Mouse (Mus musculus) stomach, embryonic 16.5 days (tissue): ENCODE data around the gene Sema3f. TPM values are rescaled to one million over a fixed set of nuclear protein-coding genes. Genes with fewer than 3 reads are reported as not detected.

Source experiments
- ATAC-seq: fragments of 200-750 bp; cut with Nextera tagmentation; 2 replicates; pipeline ENCODE4 v1.8.0; 2017; ENCODE audit warnings: moderate number of reproducible peaks, moderate TSS enrichment; ENCODE audit not compliant: insufficient read depth, low FRiP score
- H3K27ac ChIP-seq: fragments of 300-500 bp; sonication (generic); 2 replicates; pipeline ENCODE4 v1.5.1; 2014; ENCODE audit warnings: low read length
- H3K27me3 ChIP-seq: fragments of 300-500 bp; sonication (generic); 2 replicates; pipeline ENCODE4 v1.6.1; 2014; ENCODE audit warnings: low read length, control low read depth, mixed read lengths; ENCODE audit not compliant: control insufficient read depth, insufficient read depth
- H3K36me3 ChIP-seq: fragments of 300-500 bp; sonication (generic); 2 replicates; pipeline ENCODE4 v1.6.1; 2014; ENCODE audit warnings: low read length; ENCODE audit not compliant: control insufficient read depth, insufficient read depth
- H3K4me1 ChIP-seq: fragments of 300-500 bp; sonication (generic); 2 replicates; pipeline ENCODE4 v1.6.1; 2014; ENCODE audit warnings: low read length, control low read depth, mixed read lengths; ENCODE audit not compliant: control insufficient read depth, insufficient read depth
- H3K4me2 ChIP-seq: fragments of 300-500 bp; sonication (generic); 2 replicates; pipeline ENCODE4 v1.6.1; 2014; ENCODE audit warnings: low read depth, low read length, mixed read lengths
- H3K4me3 ChIP-seq: fragments of 300-500 bp; sonication (generic); replicated peaks from 2 replicates; pipeline ENCODE4 v1.5.1; 2014; ENCODE audit warnings: mild to moderate bottlenecking, low read length
- H3K9ac ChIP-seq: fragments of 300-500 bp; sonication (generic); 2 replicates; pipeline ENCODE4 v1.6.1; 2014; ENCODE audit warnings: low read length
- H3K9me3 ChIP-seq: fragments of 300-500 bp; sonication (generic); replicated peaks from 2 replicates; pipeline ENCODE4 v1.6.1; 2016; ENCODE audit warnings: low read length, control low read depth; ENCODE audit not compliant: control insufficient read depth
- WGBS: fragments of 180-500 bp; shearing (Covaris S2); extraction: QIAGEN DNeasy Blood & Tissue Kit; methylation state at CpG from one replicate; pipeline ENCODE4 v1.1.7; 2014; 5-methylcytosine and 5-hydroxymethylcytosine counted together
- polyA plus RNA-seq: library from polyadenylated mRNA; unstranded; fragments of >200 nt; fragmentation: Nextera tagmentation; extraction: Ambion mirVana; gene quantifications from 2 replicates; pipeline ENCODE4 v1.2.1, GENCODE M21; 2015

Sema3f gene
- polyA plus RNA-seq, 1 experiment from 2014 or later, result 15.1 TPM

GRCm38 (mm10) chr9:107635279-107636028 is 74.8 kb downstream of the Sema3f start, which contains the start of gene Gnai2:
Gene Gnai2, minus strand, starts transcription at chr9:107635367.
- Histone ChIP-seq H3K9ac (peak within 1 kb of the TSS; percentile 94), H3K4me2 (peak within 1 kb of the TSS; percentile 99), H3K36me3 (no peaks in the 10 kb centered on the region), H3K27me3 (no peaks in the 10 kb centered on the region), H3K9me3 (no peaks in the 10 kb centered on the region), H3K4me1 (peaks cover 34% of the 10 kb centered on the region), H3K4me3 (peak within 1 kb of the TSS; percentile 85), H3K27ac (peak within 1 kb of the TSS; percentile 93)
- 3% methylated on average over 38 of the region's 38 CpGs for WGBS
- peak; percentile 96 for ATAC-seq

- Histone ChIP-seq H3K4me2 (peak overlapping the region; percentile 99), H3K9me3 (no peaks in the 10 kb centered on the region), H3K27ac (peak overlapping the region; percentile 93), H3K27me3 (no peaks in the 10 kb centered on the region), H3K36me3 (no peaks in the 10 kb centered on the region), H3K4me3 (peak overlapping the region; percentile 85), H3K9ac (peak overlapping the region; percentile 94), H3K4me1 (peaks cover 42% of the 10 kb centered on the region)
- WGBS, result 2% methylated on average over 35 of the region's 35 CpGs
- no peak for ATAC-seq
Measured at GRCm38 (mm10) chr9:107634406-107635278, 75.6 kb downstream of the Sema3f start.

DNA sequence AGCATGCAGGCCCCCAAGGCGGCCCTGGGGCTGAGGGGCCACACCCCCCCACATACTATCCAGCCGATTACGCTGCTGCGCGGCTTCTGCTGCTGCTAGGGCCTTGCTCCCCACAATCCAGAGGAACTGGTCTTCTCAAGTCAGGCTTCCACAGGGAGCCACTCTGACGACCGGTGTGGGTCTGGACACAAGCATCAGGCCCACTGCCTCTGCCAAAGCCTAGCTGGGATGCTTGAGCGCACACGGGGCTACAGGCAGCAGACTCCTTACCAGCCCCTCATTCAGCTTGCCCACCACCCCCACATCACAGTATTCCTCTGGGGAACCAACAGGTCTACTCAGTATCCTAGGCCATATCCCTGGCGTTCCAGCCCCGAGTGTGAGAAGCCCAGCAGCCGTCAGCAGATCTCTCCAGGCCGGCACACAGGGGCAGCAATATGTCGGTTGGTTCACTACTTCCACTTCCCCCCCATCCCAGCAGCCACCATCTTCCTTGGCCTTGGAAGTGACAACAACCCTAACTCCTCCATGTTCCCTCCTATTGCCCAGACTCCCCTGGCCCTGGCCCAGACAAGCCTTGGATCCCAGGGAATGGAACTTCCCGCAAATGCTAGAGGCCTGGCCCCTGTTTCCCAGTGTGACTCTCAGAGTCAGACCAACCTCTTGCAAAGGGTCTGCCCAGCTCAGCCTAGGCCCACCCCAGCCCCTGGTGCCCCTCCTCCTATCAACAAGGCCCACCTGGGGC is 76.4 kb downstream of the Sema3f start:
- peaks cover 50% of the 10 kb centered on the region for H3K4me1 ChIP-seq
- peak overlapping the region; percentile 93 for H3K27ac ChIP-seq
- ATAC-seq, result 0 out of 2 replicates have a peak, but pooled peaks have one; percentile 0
- H3K27me3 ChIP-seq, result no peaks in the 10 kb centered on the region
- H3K4me3 ChIP-seq, result peak overlapping the region; percentile 85
- under 1% methylated on average over 15 of the region's 15 CpGs for WGBS
- H3K9me3 ChIP-seq, result no peaks in the 10 kb centered on the region
- peak overlapping the region; percentile 94 for H3K9ac ChIP-seq
- H3K4me2 ChIP-seq, result peak overlapping the region; percentile 99
- H3K36me3 ChIP-seq, result no peaks in the 10 kb centered on the region

DNA sequence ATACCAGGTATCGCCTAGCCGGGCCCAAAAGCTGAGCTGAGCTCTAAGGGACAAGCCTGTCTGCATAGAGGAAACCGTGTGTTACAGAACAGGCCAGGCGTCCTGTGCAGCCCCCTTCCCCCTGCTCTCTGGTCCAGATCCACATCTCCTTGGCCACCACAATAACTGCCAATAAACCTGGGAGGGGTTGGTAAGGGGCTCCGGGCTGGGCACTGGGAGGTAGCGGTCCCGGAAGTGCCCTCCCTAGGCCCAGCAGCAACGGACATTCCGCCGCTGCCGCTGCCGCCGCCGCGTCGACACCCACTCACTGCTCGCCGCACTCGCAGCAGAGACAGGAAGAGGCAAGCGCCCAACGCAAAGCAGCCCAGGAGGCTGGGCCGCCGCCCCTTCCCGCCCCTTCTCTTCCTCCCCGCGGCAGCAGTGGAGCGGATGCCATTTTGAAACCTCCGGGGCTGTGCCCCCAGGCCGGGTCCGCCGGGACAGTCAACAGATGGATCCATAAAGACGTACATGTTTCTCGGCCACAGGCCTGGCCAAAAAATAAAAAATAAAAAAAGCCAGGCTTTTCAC is 77.1 kb downstream of the Sema3f start:
- Histone ChIP-seq H3K9me3 (no peaks in the 10 kb centered on the region), H3K27ac (peak overlapping the region; percentile 93), H3K4me1 (peaks cover 57% of the 10 kb centered on the region), H3K4me3 (peak overlapping the region; percentile 85), H3K27me3 (no peaks in the 10 kb centered on the region), H3K4me2 (peak overlapping the region; percentile 99), H3K9ac (peak overlapping the region; percentile 94), H3K36me3 (no peaks in the 10 kb centered on the region)
- peak; percentile 43 for ATAC-seq
- 2% methylated on average over 33 of the region's 33 CpGs for WGBS

DNA sequence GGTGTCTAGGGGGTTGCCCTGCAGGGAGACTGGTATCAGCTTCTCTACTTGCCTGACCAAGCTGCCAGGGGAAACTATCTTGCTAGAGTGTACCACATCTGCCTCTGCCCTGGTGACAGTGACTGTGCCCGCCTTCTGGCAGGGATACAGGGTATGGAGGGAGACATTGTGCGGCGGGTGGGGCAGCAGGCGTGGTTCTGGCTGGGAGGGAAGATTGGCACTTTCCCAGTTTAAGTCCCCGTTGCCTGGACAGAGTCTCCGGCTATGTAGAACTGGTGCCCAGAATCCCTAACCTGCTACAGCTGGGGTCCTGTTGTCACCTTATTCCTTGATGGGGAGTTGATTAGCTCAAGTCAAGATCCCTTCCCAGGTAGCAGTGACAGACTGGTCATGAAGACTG is 77.8 kb downstream of the Sema3f start:
- H3K4me1 ChIP-seq, result peaks cover 64% of the 10 kb centered on the region
- H3K9ac ChIP-seq, result peak overlapping the region; percentile 94
- H3K27me3 ChIP-seq, result no peaks in the 10 kb centered on the region
- H3K4me2 ChIP-seq, result peak overlapping the region; percentile 99
- peak overlapping the region; percentile 93 for H3K27ac ChIP-seq
- H3K36me3 ChIP-seq, result no peaks in the 10 kb centered on the region
- WGBS, result 57% methylated on average over 6 of the region's 6 CpGs
- H3K4me3 ChIP-seq, result peak overlapping the region; percentile 85
- no peak for ATAC-seq
- H3K9me3 ChIP-seq, result no peaks in the 10 kb centered on the region

DNA sequence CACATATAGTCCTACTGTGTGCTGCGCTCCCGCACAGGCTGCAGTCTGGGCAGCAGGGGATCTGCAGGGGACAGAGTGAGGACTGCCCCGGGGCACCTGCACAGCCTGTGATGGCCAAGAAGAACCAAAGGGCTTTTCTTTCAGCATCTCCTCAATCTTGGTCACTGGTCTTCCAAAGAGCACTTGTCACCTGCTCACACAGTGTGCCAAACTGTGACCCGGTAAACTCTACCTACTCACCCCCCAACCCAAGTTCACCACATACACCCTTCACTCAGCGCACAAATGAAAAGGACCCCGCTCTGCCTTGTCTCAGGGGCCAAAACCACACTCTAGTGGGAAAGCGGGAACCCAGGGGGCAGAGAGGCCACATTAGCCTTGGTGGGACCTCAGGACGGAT is 78.4 kb downstream of the Sema3f start:
- no peaks in the 10 kb centered on the region for H3K9me3 ChIP-seq
- no peaks in the 10 kb centered on the region for H3K27me3 ChIP-seq
- peaks cover 67% of the 10 kb centered on the region for H3K4me1 ChIP-seq
- H3K4me3 ChIP-seq, result no peak overlapping the region
- ATAC-seq, result no peak
- peak overlapping the region; percentile 94 for H3K9ac ChIP-seq
- 90% methylated on average over 8 of the region's 8 CpGs for WGBS
- peak overlapping the region; percentile 38; the same call in 1 of the 2 replicates for H3K27ac ChIP-seq
- H3K36me3 ChIP-seq, result no peaks in the 10 kb centered on the region
- 0 out of 2 replicates have a peak overlapping the region, but pooled peaks have one; percentile 99 for H3K4me2 ChIP-seq

Other genes with a start within 250 kb of the Sema3f start
- gene Tmem115, start 176.5 kb downstream of the Sema3f start, polyA plus RNA-seq, result 38.1 and 40.2 TPM in 2 replicates
- gene Cyb561d2, start 168.3 kb downstream of the Sema3f start, polyA plus RNA-seq, result 27.4 and 30.0 TPM in 2 replicates
- 40.8 and 42.6 TPM in 2 replicates for gene Nprl2, start 168.2 kb downstream of the Sema3f start, polyA plus RNA-seq
- gene Zmynd10, start 163.2 kb downstream of the Sema3f start, polyA plus RNA-seq, result 0.76 and 1.6 TPM in 2 replicates
- gene Rassf1, start 158.9 kb downstream of the Sema3f start, polyA plus RNA-seq, result 63.8 and 72.2 TPM in 2 replicates
- gene Tusc2, start 147.2 kb downstream of the Sema3f start, polyA plus RNA-seq, result 35.0 and 38.2 TPM in 2 replicates
- 85.2 and 91.6 TPM in 2 replicates for gene Hyal2, start 142.5 kb downstream of the Sema3f start, polyA plus RNA-seq
- gene Hyal1, start 133.5 kb downstream of the Sema3f start, polyA plus RNA-seq, result 14.9 and 16.8 TPM in 2 replicates
- gene Naa80, start 131.6 kb downstream of the Sema3f start, polyA plus RNA-seq, result 17.4 and 20.4 TPM in 2 replicates
- gene Hyal3, start 129.7 kb downstream of the Sema3f start, polyA plus RNA-seq, result 1.4 and 1.9 TPM in 2 replicates
- gene Ifrd2, start 122.8 kb downstream of the Sema3f start, polyA plus RNA-seq, result 62.0 and 77.7 TPM in 2 replicates
- 14.9 and 16.3 TPM in 2 replicates for gene Sema3b, start 101.2 kb downstream of the Sema3f start, polyA plus RNA-seq
- 308 and 311 TPM in 2 replicates for gene Gnai2, start 75.1 kb downstream of the Sema3f start, polyA plus RNA-seq
- gene Slc38a3, start 40.9 kb downstream of the Sema3f start, polyA plus RNA-seq, result 13.0 and 15.1 TPM in 2 replicates
- gene Gnat1, start 30.8 kb downstream of the Sema3f start, polyA plus RNA-seq, result 0.42 and 2.0 TPM in 2 replicates
- gene Rbm5, start 60.5 kb upstream of the Sema3f start, polyA plus RNA-seq, result 183 and 187 TPM in 2 replicates
- 63.7 and 71.2 TPM in 2 replicates for gene Rbm6, start 162.8 kb upstream of the Sema3f start, polyA plus RNA-seq
- 23.2 and 26.7 TPM in 2 replicates for gene Mon1a, start 177.7 kb upstream of the Sema3f start, polyA plus RNA-seq
- gene Mst1r, start 196.4 kb upstream of the Sema3f start, polyA plus RNA-seq, result 15.8 and 17.9 TPM in 2 replicates
- gene Actl11, start 218.0 kb upstream of the Sema3f start, polyA plus RNA-seq, result not detected in 2 replicates
- gene Camkv, start 225.2 kb upstream of the Sema3f start, polyA plus RNA-seq, result 2.6 and 2.9 TPM in 2 replicates
- gene Traip, start 239.7 kb upstream of the Sema3f start, polyA plus RNA-seq, result 16.4 and 20.4 TPM in 2 replicates